Mouse (Mus musculus) intestine, postnatal 0 days (tissue): ENCODE measurements around the gene Rtca. TPM values are rescaled to one million over a fixed set of nuclear protein-coding genes. Genes with fewer than 3 reads are reported as not detected.
A peak's percentile ranks its signal among the peaks of the same experiment; 100 is the strongest.

Experiments
- ATAC-seq: fragments of 200-750 bp; cut with Nextera tagmentation; 2 replicates; pipeline ENCODE4 v1.8.0; 2017; ENCODE audit warnings: mild to moderate bottlenecking, moderate TSS enrichment, moderate library complexity
- H3K27ac ChIP-seq: fragments of 300-500 bp; sonication (generic); 2 replicates; pipeline ENCODE4 v1.5.1; 2014; ENCODE audit warnings: mild to moderate bottlenecking, low read depth, low read length, moderate library complexity
- H3K27me3 ChIP-seq: fragments of 300-500 bp; sonication (generic); replicated peaks from 2 replicates; pipeline ENCODE4 v1.6.1; 2014; ENCODE audit warnings: low read length, mixed read lengths; ENCODE audit not compliant: control insufficient read depth, insufficient read depth
- H3K36me3 ChIP-seq: fragments of 300-500 bp; sonication (generic); 2 replicates; pipeline ENCODE4 v1.6.1; 2014; ENCODE audit warnings: mild to moderate bottlenecking, moderate library complexity; ENCODE audit not compliant: control insufficient read depth, insufficient read depth
- H3K4me1 ChIP-seq: fragments of 300-500 bp; sonication (generic); replicated peaks from 2 replicates; pipeline ENCODE4 v1.6.1; 2014; ENCODE audit warnings: antibody characterized with exemption, low read length, mixed read lengths; ENCODE audit not compliant: control insufficient read depth, insufficient read depth
- H3K4me2 ChIP-seq: fragments of 300-500 bp; sonication (generic); replicated peaks from 2 replicates; pipeline ENCODE4 v1.6.1; 2014; ENCODE audit warnings: low read depth, mild to moderate bottlenecking, moderate library complexity
- H3K4me3 ChIP-seq: fragments of 300-500 bp; sonication (generic); 2 replicates; pipeline ENCODE4 v1.5.1; 2014; ENCODE audit warnings: low read depth, low read length
- H3K9ac ChIP-seq: fragments of 300-500 bp; sonication (generic); 2 replicates; pipeline ENCODE4 v1.6.1; 2014; ENCODE audit warnings: mild to moderate bottlenecking, low read depth, low read length
- H3K9me3 ChIP-seq: fragments of 300-500 bp; sonication (generic); 2 replicates; pipeline ENCODE4 v1.6.1; 2016; ENCODE audit warnings: mixed run types; ENCODE audit not compliant: control insufficient read depth
- CTCF ChIP-seq: sonication (generic); IDR thresholded peaks from 2 replicates; pipeline ENCODE4 v1.5.1; 2016; ENCODE audit warnings: low read depth, mild to moderate bottlenecking, control low read depth, antibody characterized with exemption, moderate library complexity
- WGBS: fragments of 180-500 bp; shearing (Covaris S2); extraction: QIAGEN DNeasy Blood & Tissue Kit; methylation state at CpG from one replicate; pipeline ENCODE4 v1.1.7; 2014; 5-methylcytosine and 5-hydroxymethylcytosine counted together
- polyA plus RNA-seq: library from polyadenylated mRNA; unstranded; fragments of >200 nt; fragmentation: Nextera tagmentation; extraction: Ambion mirVana; gene quantifications from 2 replicates; pipeline ENCODE4 v1.2.1, GENCODE M21; 2015

Gene Rtca
- polyA plus RNA-seq, 1 experiment from 2014 or later, result 54.4 TPM

GRCm38 (mm10) chr3:116482724-116483123, 25.3 kb downstream of the Rtca start:
- Histone ChIP-seq H3K9me3 (no peaks in the 10 kb centered on the region), H3K9ac (no peak overlapping the region), H3K4me1 (no peaks in the 10 kb centered on the region), H3K4me2 (no peak overlapping the region), H3K27me3 (no peaks in the 10 kb centered on the region), H3K4me3 (no peak overlapping the region), H3K36me3 (peaks cover 5% of the 10 kb centered on the region; the same call in 1 of the 2 replicates), H3K27ac (no peak overlapping the region)
- 81% methylated on average over 3 of the region's 3 CpGs for WGBS
- no peak for ATAC-seq
- no peak for TF ChIP-seq CTCF

DNA sequence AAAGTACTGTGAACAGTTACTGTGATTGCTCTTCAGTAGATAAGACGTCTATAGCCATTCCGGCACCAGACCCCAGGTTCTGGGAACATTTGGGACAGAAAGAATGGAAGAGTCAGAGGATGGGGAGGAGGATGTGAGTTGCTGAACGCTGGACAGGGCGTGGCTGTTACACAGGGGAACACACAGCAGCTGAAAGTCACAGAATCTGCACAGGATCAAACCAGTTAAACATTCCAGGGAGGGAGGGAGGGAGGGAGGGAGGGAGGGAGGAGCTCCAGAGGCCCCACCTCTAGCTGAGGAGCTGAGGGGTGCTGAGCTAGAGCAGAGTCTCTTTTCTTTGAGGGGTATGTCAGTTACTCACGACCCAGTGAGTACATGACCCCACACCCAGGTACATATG, 27.1 kb downstream of the Rtca start:
- 21% methylated on average over 5 of the region's 5 CpGs for WGBS
- Histone ChIP-seq H3K36me3 (no peaks in the 10 kb centered on the region), H3K9ac (no peak overlapping the region), H3K4me3 (no peak overlapping the region), H3K9me3 (no peaks in the 10 kb centered on the region), H3K27me3 (no peaks in the 10 kb centered on the region), H3K4me1 (no peaks in the 10 kb centered on the region), H3K4me2 (peak overlapping the region; percentile 44; the same call in 1 of the 2 replicates), H3K27ac (no peak overlapping the region)
- no peak for TF ChIP-seq CTCF
- peak; percentile 22; the same call in 1 of the 2 replicates for ATAC-seq

DNA sequence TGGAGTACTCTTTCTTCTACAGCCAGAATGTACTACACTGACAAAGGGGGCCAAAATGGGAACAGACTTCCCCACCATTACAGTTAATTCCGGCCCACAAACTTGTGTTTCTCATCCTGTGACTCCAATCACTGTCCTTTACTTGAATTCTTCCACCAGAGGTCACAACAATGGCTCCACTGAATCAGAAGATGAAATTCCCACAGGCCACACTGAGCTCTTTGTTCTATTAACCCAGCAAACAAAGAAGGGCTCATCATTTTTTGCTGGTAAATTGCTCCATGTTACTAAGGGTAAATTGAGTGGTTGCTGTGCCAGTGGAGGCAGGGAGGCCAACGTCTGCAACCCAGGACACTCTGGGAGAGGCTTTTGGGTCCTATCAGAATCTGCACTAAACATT, 27.9 kb downstream of the Rtca start:
- no peak overlapping the region for H3K4me2 ChIP-seq
- no peaks in the 10 kb centered on the region for H3K36me3 ChIP-seq
- no peak overlapping the region for H3K27ac ChIP-seq
- no peak overlapping the region for H3K4me3 ChIP-seq
- WGBS, result 80% methylated on average over 2 of the region's 2 CpGs
- ATAC-seq, result no peak
- H3K9ac ChIP-seq, result no peak overlapping the region
- H3K4me1 ChIP-seq, result no peaks in the 10 kb centered on the region
- TF ChIP-seq CTCF, result no peak
- no peaks in the 10 kb centered on the region for H3K9me3 ChIP-seq
- no peaks in the 10 kb centered on the region for H3K27me3 ChIP-seq

GRCm38 (mm10) chr3:116477351-116477750, 30.7 kb downstream of the Rtca start:
- ATAC-seq, result no peak
- TF ChIP-seq CTCF, result no peak
- no peak overlapping the region for H3K27ac ChIP-seq
- no peak overlapping the region for H3K9ac ChIP-seq
- H3K27me3 ChIP-seq, result no peaks in the 10 kb centered on the region
- WGBS, result 91% methylated on average over 7 of the region's 7 CpGs
- H3K4me2 ChIP-seq, result no peak overlapping the region
- H3K36me3 ChIP-seq, result no peaks in the 10 kb centered on the region
- no peaks in the 10 kb centered on the region for H3K9me3 ChIP-seq
- no peak overlapping the region for H3K4me3 ChIP-seq
- no peaks in the 10 kb centered on the region for H3K4me1 ChIP-seq

DNA sequence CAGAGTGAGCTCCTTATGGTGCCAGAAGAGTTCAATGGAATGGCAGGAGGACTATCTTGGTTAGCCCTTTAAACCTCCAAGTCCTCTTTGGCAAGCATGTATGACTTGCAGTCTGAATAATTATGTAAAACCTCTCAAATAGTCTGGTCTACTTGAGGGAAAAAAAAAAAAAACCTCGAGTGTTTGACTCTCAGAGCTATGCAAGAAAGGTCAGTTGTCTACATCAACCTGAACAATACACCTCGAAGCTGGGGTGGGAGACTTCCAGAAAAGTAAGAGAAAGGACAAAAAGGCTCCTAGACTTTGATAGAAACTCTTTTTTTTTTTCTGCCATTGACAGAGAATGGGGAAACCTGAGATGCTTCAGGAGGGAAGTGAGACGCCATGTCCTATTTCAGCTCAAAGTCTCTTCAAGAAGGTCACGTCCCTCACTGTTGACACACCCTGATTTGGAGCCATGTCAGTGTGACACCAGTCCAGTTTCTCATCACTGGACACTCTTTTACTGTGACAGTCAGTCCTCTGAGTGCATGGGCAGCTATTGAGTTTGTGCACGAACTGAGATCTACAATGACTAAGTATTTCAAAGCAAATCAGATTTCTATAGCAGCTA, 31.2 kb downstream of the Rtca start:
- no peaks in the 10 kb centered on the region for H3K27me3 ChIP-seq
- no peak overlapping the region for H3K9ac ChIP-seq
- no peak for TF ChIP-seq CTCF
- no peaks in the 10 kb centered on the region for H3K4me1 ChIP-seq
- H3K4me3 ChIP-seq, result no peak overlapping the region
- no peak for ATAC-seq
- no peak overlapping the region for H3K4me2 ChIP-seq
- H3K9me3 ChIP-seq, result no peaks in the 10 kb centered on the region
- 65% methylated on average over 5 of the region's 5 CpGs for WGBS
- no peak overlapping the region for H3K27ac ChIP-seq
- no peaks in the 10 kb centered on the region for H3K36me3 ChIP-seq

DNA sequence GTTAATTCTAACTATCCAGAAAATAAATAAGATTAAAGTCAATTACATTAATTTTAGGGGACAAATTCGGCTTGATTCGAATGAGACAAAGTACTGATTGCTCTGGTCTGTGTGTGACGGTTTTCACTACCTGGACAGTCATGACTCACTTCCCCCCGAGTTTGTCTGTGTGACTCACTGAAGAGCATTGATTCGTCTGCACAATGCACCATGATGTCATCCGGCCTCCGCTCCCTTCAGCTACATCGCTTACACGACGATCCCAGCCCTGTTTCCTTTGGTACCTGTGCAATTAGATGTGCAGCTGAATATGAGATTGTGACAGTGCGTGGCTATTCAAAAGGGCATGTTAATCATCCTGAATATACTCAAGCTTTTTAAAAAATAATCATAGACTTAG, 33.4 kb downstream of the Rtca start:
- 63% methylated on average over 11 of the region's 11 CpGs for WGBS
- TF ChIP-seq CTCF, result no peak
- ATAC-seq, result peak; percentile 43; the same call in 1 of the 2 replicates

More for the DNA sequence above, 33.4 kb downstream of the Rtca start:
- Histone ChIP-seq H3K9ac (no peak overlapping the region), H3K27me3 (no peaks in the 10 kb centered on the region), H3K4me1 (no peaks in the 10 kb centered on the region), H3K9me3 (no peaks in the 10 kb centered on the region), H3K4me2 (no peak overlapping the region), H3K27ac (no peak overlapping the region), H3K36me3 (no peaks in the 10 kb centered on the region), H3K4me3 (no peak overlapping the region)
